8 mouse cellular contexts compared by ENCODE assay signal in the genomic region with DNA sequence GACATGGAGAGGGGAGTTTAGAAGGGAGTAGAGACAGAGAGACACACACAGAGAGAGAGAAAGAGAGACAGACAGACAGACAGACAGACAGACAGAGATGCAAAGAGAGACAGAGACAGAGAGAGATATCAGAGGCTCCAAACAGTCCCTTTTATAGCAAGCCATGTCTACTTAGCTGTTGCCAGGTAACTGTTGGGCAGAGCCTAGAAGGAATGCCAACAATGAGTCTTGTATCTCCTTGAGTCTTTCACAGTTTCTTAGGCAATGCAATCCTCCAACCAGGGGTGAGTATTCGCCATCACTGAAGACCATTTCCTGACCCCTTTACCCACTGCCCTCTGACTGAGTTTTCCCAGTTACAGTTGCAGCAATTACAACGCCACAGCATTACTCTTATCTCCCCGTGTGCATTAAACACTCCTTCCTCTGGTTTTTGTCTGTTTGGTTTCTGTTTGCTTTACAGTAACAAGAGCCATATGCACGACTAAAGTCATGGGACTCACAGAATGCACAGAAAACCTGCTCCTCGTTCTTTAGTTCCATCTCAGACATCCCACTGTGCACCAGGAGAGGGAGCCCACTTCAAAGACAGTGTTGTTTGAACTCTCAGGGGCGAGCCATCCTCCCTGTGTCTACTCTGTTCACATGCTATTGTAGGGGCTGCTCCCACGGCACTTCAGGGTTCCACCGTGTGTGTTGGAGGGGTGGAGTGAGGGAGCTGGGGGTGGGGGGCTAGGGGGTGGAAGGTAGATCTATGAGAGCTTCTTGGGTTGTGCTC. TPM values are rescaled to one million over a fixed set of nuclear protein-coding genes. Genes with fewer than 3 reads are reported as not detected.
DNase-seq lines count a peak whose midpoint lies in the region; ATAC-seq and TF ChIP-seq lines count a peak whose summit lies in the region.

No protein-coding gene starts in this region.

- H3K27ac ChIP-seq in layer of hippocampus, adult 2 months: no peak overlapping the region
- H3K27ac ChIP-seq in embryonic facial prominence, embryonic 13.5 days: no peak overlapping the region
- H3K27ac ChIP-seq in intestine, embryonic 15.5 days: no peak overlapping the region
- no peak overlapping the region for H3K27ac ChIP-seq in thymus, adult 2 months (ENCODE audit: control insufficient read depth, insufficient read depth, low read length)

- H3K36me3 ChIP-seq in embryonic facial prominence, embryonic 13.5 days: no peaks in the 10 kb centered on the region
- H3K36me3 ChIP-seq in intestine, embryonic 15.5 days: no peaks in the 10 kb centered on the region
- H3K36me3 ChIP-seq in thymus, adult 2 months (ENCODE audit: control insufficient read depth, insufficient read depth, low read length): no peaks in the 10 kb centered on the region

- 9% methylated on average over 8 of the region's 8 CpGs for WGBS in embryonic facial prominence, embryonic 13.5 days
- 5% methylated on average over 8 of the region's 8 CpGs for WGBS in intestine, embryonic 15.5 days
- 7% methylated on average over 8 of the region's 8 CpGs for WGBS in thymus, adult 2 months

- H3K9ac ChIP-seq in embryonic facial prominence, embryonic 13.5 days: no peak overlapping the region
- H3K9ac ChIP-seq in intestine, embryonic 15.5 days: no peak overlapping the region

- no peaks in the 10 kb centered on the region for H3K9me3 ChIP-seq in embryonic facial prominence, embryonic 13.5 days
- H3K9me3 ChIP-seq in intestine, embryonic 15.5 days: no peaks in the 10 kb centered on the region

- no peak for DNase-seq in layer of hippocampus, adult 2 months (ENCODE audit: low spot score in 2 of 2)
- no peak for DNase-seq in layer of hippocampus, adult 8-10 months (ENCODE audit: low spot score in 2 of 2)
- DNase-seq in T-cell, adult 2 months (ENCODE audit: low spot score): peak; percentile 28
- peak; percentile 56 for DNase-seq in lung, postnatal 36 days
- DNase-seq in thymus, adult 2 months: peak; percentile 60
- DNase-seq in left cerebral cortex, postnatal 36 days (ENCODE audit: low spot score in 2 of 2): no peak

- H3K4me1 ChIP-seq in embryonic facial prominence, embryonic 13.5 days: peaks cover 11% of the 10 kb centered on the region
- H3K4me1 ChIP-seq in intestine, embryonic 15.5 days (replicated peaks): 0 out of 2 replicates have a peak, but pooled peaks cover 4% of the 10 kb centered on the region
- H3K4me1 ChIP-seq in thymus, adult 2 months (replicated peaks; ENCODE audit: control insufficient read depth, insufficient read depth, low read length): no peaks in the 10 kb centered on the region

- TF ChIP-seq CTCF in layer of hippocampus, adult 2 months (conservative IDR thresholded peaks at IDR 0.05): peak; percentile 73
- no peak for TF ChIP-seq CTCF in thymus, adult 2 months (IDR thresholded peaks at IDR 0.05; ENCODE audit: borderline replicate concordance, control insufficient read depth, extremely low read depth, insufficient read depth, low read length, poor library complexity)

- H3K27me3 ChIP-seq in embryonic facial prominence, embryonic 13.5 days: 0 out of 2 replicates have a peak, but pooled peaks cover 4% of the 10 kb centered on the region
- no peaks in the 10 kb centered on the region for H3K27me3 ChIP-seq in intestine, embryonic 15.5 days (replicated peaks)
- no peaks in the 10 kb centered on the region for H3K27me3 ChIP-seq in thymus, adult 2 months (ENCODE audit: control insufficient read depth, insufficient read depth, low read length)

- 0 out of 2 replicates have a peak, but pooled peaks have one; percentile 71 for ATAC-seq in embryonic facial prominence, embryonic 13.5 days (ENCODE audit: insufficient number of reproducible peaks, insufficient read depth, low FRiP score, low TSS enrichment, low read depth)
- peak; percentile 85 for ATAC-seq in intestine, embryonic 15.5 days

- H3K4me3 ChIP-seq in layer of hippocampus, adult 2 months: no peak overlapping the region
- H3K4me3 ChIP-seq in embryonic facial prominence, embryonic 13.5 days: no peak overlapping the region
- H3K4me3 ChIP-seq in intestine, embryonic 15.5 days (replicated peaks): no peak overlapping the region
- no peak overlapping the region for H3K4me3 ChIP-seq in thymus, adult 2 months (ENCODE audit: control insufficient read depth, insufficient read depth, low read length)

- H3K4me2 ChIP-seq in embryonic facial prominence, embryonic 13.5 days: peak overlapping the region; percentile 40
- H3K4me2 ChIP-seq in intestine, embryonic 15.5 days (replicated peaks): no peak overlapping the region

- intact Hi-C loops in left cerebral cortex, postnatal 36 days (cut with DNase I): no loop called here

- no peak for TF ChIP-seq POLR2A in thymus, adult 2 months (IDR thresholded peaks at IDR 0.05; ENCODE audit: control insufficient read depth, extremely low read depth, insufficient read depth, low read length, poor library complexity)

RNA-seq across cellular contexts. Expression of gene Olfr221, which starts 2.8 kb away (rescaled TPM):
- not detected for total RNA-seq in layer of hippocampus, adult 2 months (2021)
- total RNA-seq in layer of hippocampus, adult 8-10 months (2022): not detected
- not detected in 2 replicates for polyA plus RNA-seq in embryonic facial prominence, embryonic 13.5 days (2015; fragmentation: Nextera tagmentation; extraction: Ambion mirVana)
- not detected in 2 replicates for polyA plus RNA-seq in intestine, embryonic 15.5 days (2015; fragmentation: Nextera tagmentation; extraction: Ambion mirVana)
- polyA plus RNA-seq in thymus, adult 2 months (2012; rRNA removed): not detected in 2 replicates
- total RNA-seq in left cerebral cortex, postnatal 36 days (2021): not detected

RNA-seq across cellular contexts. Expression of gene Zfp219, which starts 24.6 kb away (rescaled TPM):
- 10 to 100 TPM; 46.5 to 46.8 TPM for total RNA-seq in layer of hippocampus, adult 2 months (2021)
- 10 to 100 TPM; 45.7 to 46.6 (median 45.8) TPM for total RNA-seq in layer of hippocampus, adult 8-10 months (2022)
- polyA plus RNA-seq in embryonic facial prominence, embryonic 13.5 days (2015; fragmentation: Nextera tagmentation; extraction: Ambion mirVana): 31.1 and 36.0 TPM in 2 replicates
- polyA plus RNA-seq in intestine, embryonic 15.5 days (2015; fragmentation: Nextera tagmentation; extraction: Ambion mirVana): 29.7 and 29.8 TPM in 2 replicates
- polyA plus RNA-seq in thymus, adult 2 months (2012; rRNA removed): 253 and 269 TPM in 2 replicates
- 10 to 100 TPM; 30.1 to 39.7 TPM for total RNA-seq in left cerebral cortex, postnatal 36 days (2021)

RNA-seq across cellular contexts. Expression of gene Tmem253, which starts 29.6 kb away (rescaled TPM):
- 1 to 10 TPM in 1 of 2 experiments, under 1 TPM in 1; 0.34 to 1.4 TPM for total RNA-seq in layer of hippocampus, adult 2 months (2021)
- 1 to 10 TPM in 2 of 4 experiments, under 1 TPM in 2; 0.74 to 1.7 (median 0.91) TPM for total RNA-seq in layer of hippocampus, adult 8-10 months (2022)
- polyA plus RNA-seq in embryonic facial prominence, embryonic 13.5 days (2015; fragmentation: Nextera tagmentation; extraction: Ambion mirVana): 0.44 and 1.1 TPM in 2 replicates
- polyA plus RNA-seq in intestine, embryonic 15.5 days (2015; fragmentation: Nextera tagmentation; extraction: Ambion mirVana): 50.1 and 60.0 TPM in 2 replicates
- 2.9 TPM in 2 replicates for polyA plus RNA-seq in thymus, adult 2 months (2012; rRNA removed)
- total RNA-seq in left cerebral cortex, postnatal 36 days (2021): under 1 TPM in 1 of 2 experiments, not detected in 1; 0.72 TPM

RNA-seq across cellular contexts. Expression of gene Hnrnpc, which starts 58.7 kb away (rescaled TPM):
- total RNA-seq in layer of hippocampus, adult 2 months (2021): 100 to 1,000 TPM; 245 to 262 TPM
- total RNA-seq in layer of hippocampus, adult 8-10 months (2022): 100 to 1,000 TPM; 197 to 271 (median 244) TPM
- polyA plus RNA-seq in embryonic facial prominence, embryonic 13.5 days (2015; fragmentation: Nextera tagmentation; extraction: Ambion mirVana): 755 and 841 TPM in 2 replicates
- polyA plus RNA-seq in intestine, embryonic 15.5 days (2015; fragmentation: Nextera tagmentation; extraction: Ambion mirVana): 555 and 601 TPM in 2 replicates
- polyA plus RNA-seq in thymus, adult 2 months (2012; rRNA removed): 163 and 171 TPM in 2 replicates
- 100 to 1,000 TPM; 199 to 225 TPM for total RNA-seq in left cerebral cortex, postnatal 36 days (2021)

Comparison
In these comparisons a context has a peak if more than half of its experiments do, and no peak if none do; other contexts are left out.
1. DNase-seq: peak in T-cell, adult 2 months (single experiment), lung, postnatal 36 days (single experiment) and thymus, adult 2 months (single experiment); none in layer of hippocampus, adult 2 months (0 of 2), layer of hippocampus, adult 8-10 months (0 of 2) and left cerebral cortex, postnatal 36 days (0 of 2).